Mouse (Mus musculus): ENCODE measurements around the gene Cox15.

GRCm38 (mm10) chr19:43689419-43690246 is 63.2 kb downstream of the Cox15 start, which contains the start of gene Entpd7:
- TF ChIP-seq CTCF (IDR thresholded peaks at IDR 0.05; ENCODE audit: low read depth) (peak; percentile 52), EP300 (IDR thresholded peaks at IDR 0.05; ENCODE audit: low read depth) (no peak)
